Mouse (Mus musculus): ENCODE measurements around the gene Catspere2.

The Catspere2 gene

GRCm38 (mm10) chr1:178219166-178220077 is 236.2 kb downstream of the Catspere2 start:
- DNase-seq: no peak

All from kidney, postnatal 25 days (tissue).